Mouse (Mus musculus): Measurements from ENCODE around the gene Gm20737.
"Not testable (repeated sequence)": the region's sequence is repeated elsewhere in the genome, so short reads cannot be mapped to it uniquely, and the experiment has no call there.

Gm20737 gene

GRCm38 (mm10) chrY:10535942-10536341 is at the start of gene Gm20737:
Gene Gm20737, minus strand, starts transcription at chrY:10536042.
- not testable (repeated sequence) for DNase-seq

- DNase-seq, result not testable (repeated sequence)
These were observed 17.3 kb upstream of the Gm20737 start, which contains the start of gene Gm21775 for GRCm38 (mm10) chrY:10553153-10553552. Gene Gm21775, plus strand, starts transcription at chrY:10553453.
